Comparison of ENCODE assay signal across 10 mouse cellular contexts in the genomic region with DNA sequence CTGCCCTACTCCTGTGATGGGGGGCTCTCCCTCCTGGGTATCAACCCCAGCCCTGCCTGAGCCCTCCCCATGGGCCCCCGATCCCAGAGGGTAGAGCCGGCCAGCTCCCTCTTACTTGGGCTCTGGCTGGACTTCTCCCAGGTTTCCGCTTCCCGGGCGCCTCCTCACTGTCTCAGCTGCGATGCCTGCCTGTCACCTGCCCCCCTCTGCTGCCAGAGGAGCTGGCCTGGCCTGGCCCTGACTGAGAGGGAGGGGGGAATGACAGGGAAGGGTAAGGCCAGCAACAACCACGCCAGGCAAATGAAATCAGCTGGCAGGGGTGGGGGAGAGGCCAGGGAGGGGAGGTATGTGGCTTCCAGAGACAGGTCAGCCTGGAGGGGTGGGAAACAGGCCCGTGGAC. TPM values are rescaled to one million over a fixed set of nuclear protein-coding genes. Genes with fewer than 3 reads are reported as not detected.
A peak's percentile ranks its signal among the peaks of the same experiment; 100 is the strongest.
DNase-seq lines count a peak whose midpoint lies in the region; ATAC-seq and TF ChIP-seq lines count a peak whose summit lies in the region.
"Had no signal": no experiment of that assay in that cellular context is flagged by ENCODE, and none has a peak within 500 bp of the region (broad histone marks: within the 10 kb centered on the region; RNA-seq: fewer than 3 reads in every experiment).

No protein-coding gene starts in this region.

- 8% methylated on average over 8 of the region's 8 CpGs for WGBS in lung, embryonic 14.5 days
- WGBS in intestine, embryonic 14.5 days: 8% methylated on average over 8 of the region's 8 CpGs
- 16% methylated on average over 8 of the region's 8 CpGs for WGBS in stomach, embryonic 15.5 days
- 31% methylated on average over 8 of the region's 8 CpGs for WGBS in liver, postnatal 0 days (ENCODE audit: insufficient replicate concordance)

- H3K27me3 ChIP-seq in lung, embryonic 14.5 days (ENCODE audit: insufficient read depth, low read length): no peaks in the 10 kb centered on the region
- no peaks in the 10 kb centered on the region for H3K27me3 ChIP-seq in intestine, embryonic 14.5 days (replicated peaks; ENCODE audit: control insufficient read depth, insufficient read depth, low read length)
- H3K27me3 ChIP-seq in stomach, embryonic 15.5 days (replicated peaks): no peaks in the 10 kb centered on the region
- no peaks in the 10 kb centered on the region for H3K27me3 ChIP-seq in liver, postnatal 0 days (ENCODE audit: insufficient read depth, low read length)
- H3K27me3 ChIP-seq: limb, embryonic 15.5 days had no signal

- H3K9ac ChIP-seq in lung, embryonic 14.5 days: peak overlapping the region; percentile 8; the same call in 1 of the 2 replicates
- peak overlapping the region; percentile 16; the same call in 1 of the 2 replicates for H3K9ac ChIP-seq in intestine, embryonic 14.5 days (ENCODE audit: low read length)
- no peak overlapping the region for H3K9ac ChIP-seq in stomach, embryonic 15.5 days
- no peak overlapping the region for H3K9ac ChIP-seq in liver, postnatal 0 days (replicated peaks)
- H3K9ac ChIP-seq: limb, embryonic 15.5 days had no signal

- H3K27ac ChIP-seq in lung, embryonic 14.5 days (ENCODE audit: low read depth): no peak overlapping the region
- no peak overlapping the region for H3K27ac ChIP-seq in intestine, embryonic 14.5 days (ENCODE audit: low read depth)
- no peak overlapping the region for H3K27ac ChIP-seq in stomach, embryonic 15.5 days
- H3K27ac ChIP-seq in liver, postnatal 0 days (ENCODE audit: low read depth): no peak overlapping the region
- H3K27ac ChIP-seq: limb, embryonic 15.5 days had no signal

- H3K4me1 ChIP-seq in lung, embryonic 14.5 days (ENCODE audit: insufficient read depth): 0 out of 2 replicates have a peak, but pooled peaks cover 9% of the 10 kb centered on the region
- peaks cover 7% of the 10 kb centered on the region for H3K4me1 ChIP-seq in intestine, embryonic 14.5 days (replicated peaks; ENCODE audit: control insufficient read depth, insufficient read depth, low read length)
- H3K4me1 ChIP-seq in stomach, embryonic 15.5 days: peaks cover 18% of the 10 kb centered on the region
- no peaks in the 10 kb centered on the region for H3K4me1 ChIP-seq in liver, postnatal 0 days (ENCODE audit: insufficient read depth)

- peaks cover 5% of the 10 kb centered on the region; the same call in 1 of the 2 replicates for H3K36me3 ChIP-seq in lung, embryonic 14.5 days (ENCODE audit: insufficient read depth)
- peaks cover 17% of the 10 kb centered on the region for H3K36me3 ChIP-seq in intestine, embryonic 14.5 days (ENCODE audit: control insufficient read depth, insufficient read depth, low read length)
- peaks cover 7% of the 10 kb centered on the region; the same call in 1 of the 2 replicates for H3K36me3 ChIP-seq in stomach, embryonic 15.5 days
- H3K36me3 ChIP-seq in liver, postnatal 0 days (replicated peaks; ENCODE audit: insufficient read depth, low read length): no peaks in the 10 kb centered on the region

- no peak for DNase-seq in lung, embryonic 14.5 days
- no peak for DNase-seq in lung, postnatal 14 days
- peak; percentile 59 for DNase-seq in gastrocnemius, postnatal 10 days
- no peak for DNase-seq in intestine, embryonic 14.5 days (ENCODE audit: low spot score)
- DNase-seq in liver, postnatal 0 days: no peak
- no peak for DNase-seq in thymus, postnatal 0 days (ENCODE audit: low spot score)
- no peak for DNase-seq in frontal cortex, postnatal 36 days (ENCODE audit: low spot score in 2 of 2)

- no peak for TF ChIP-seq CTCF in lung, embryonic 14.5 days (IDR thresholded peaks at IDR 0.05; ENCODE audit: low read depth)
- no peak for TF ChIP-seq CTCF in liver, postnatal 0 days (IDR thresholded peaks at IDR 0.05; ENCODE audit: low read depth)

- H3K9me3 ChIP-seq in lung, embryonic 14.5 days (ENCODE audit: low read depth, low read length): no peaks in the 10 kb centered on the region
- H3K9me3 ChIP-seq in intestine, embryonic 14.5 days (ENCODE audit: control insufficient read depth, low read length): no peaks in the 10 kb centered on the region
- no peaks in the 10 kb centered on the region for H3K9me3 ChIP-seq in stomach, embryonic 15.5 days
- no peaks in the 10 kb centered on the region for H3K9me3 ChIP-seq in liver, postnatal 0 days (ENCODE audit: low read length)
- H3K9me3 ChIP-seq: limb, embryonic 15.5 days had no signal

- no peak overlapping the region for H3K4me2 ChIP-seq in lung, embryonic 14.5 days
- H3K4me2 ChIP-seq in intestine, embryonic 14.5 days (ENCODE audit: low read length): 0 out of 2 replicates have a peak overlapping the region, but pooled peaks have one; percentile 7
- 0 out of 2 replicates have a peak overlapping the region, but pooled peaks have one; percentile 3 for H3K4me2 ChIP-seq in stomach, embryonic 15.5 days
- H3K4me2 ChIP-seq in liver, postnatal 0 days (ENCODE audit: low read depth, low read length): no peak overlapping the region
- H3K4me2 ChIP-seq: limb, embryonic 15.5 days had no signal

- ATAC-seq in lung, embryonic 14.5 days (ENCODE audit: insufficient read depth): peak; percentile 18; the same call in 1 of the 2 replicates
- ATAC-seq in intestine, embryonic 14.5 days (replicated peaks; ENCODE audit: low FRiP score, low TSS enrichment, low read depth): peak; percentile 34
- ATAC-seq in stomach, embryonic 15.5 days (ENCODE audit: insufficient read depth, low FRiP score, low read depth): peak; percentile 11; the same call in 1 of the 2 replicates
- ATAC-seq in liver, postnatal 0 days: no peak

- H3K4me3 ChIP-seq in lung, embryonic 14.5 days (ENCODE audit: low read depth, low read length): no peak overlapping the region
- H3K4me3 ChIP-seq in intestine, embryonic 14.5 days (ENCODE audit: low read depth, low read length): no peak overlapping the region
- H3K4me3 ChIP-seq in stomach, embryonic 15.5 days (replicated peaks): no peak overlapping the region
- no peak overlapping the region for H3K4me3 ChIP-seq in liver, postnatal 0 days (ENCODE audit: low read depth, low read length)
- H3K4me3 ChIP-seq: limb, embryonic 15.5 days had no signal

- no peak for TF ChIP-seq EP300 in liver, postnatal 0 days (IDR thresholded peaks at IDR 0.05; ENCODE audit: low read depth)

RNA-seq across cellular contexts. Expression of gene Gnb3, which starts 0.3 kb away (rescaled TPM):
- 0.24 and 0.68 TPM in 2 replicates for polyA plus RNA-seq in lung, embryonic 14.5 days (2014; fragmentation: Nextera tagmentation; extraction: Ambion mirVana)
- total RNA-seq in gastrocnemius, postnatal 10 days (2021): 1 to 10 TPM; 8.4 to 9.4 TPM
- 2.7 TPM in 2 replicates for polyA plus RNA-seq in intestine, embryonic 14.5 days (2014; fragmentation: Nextera tagmentation; extraction: Ambion mirVana)
- 0.97 and 1.1 TPM in 2 replicates for polyA plus RNA-seq in stomach, embryonic 15.5 days (2015; fragmentation: Nextera tagmentation; extraction: Ambion mirVana)
- polyA plus RNA-seq in liver, postnatal 0 days (2015; fragmentation: Nextera tagmentation; extraction: Ambion mirVana): 0.19 TPM in 1 of 2 replicates, not detected in the other
- 2.3 and 2.4 TPM in 2 replicates for polyA plus RNA-seq in thymus, postnatal 0 days (2015; fragmentation: Nextera tagmentation; extraction: Ambion mirVana)

RNA-seq across cellular contexts. Expression of gene Cdca3, which starts 10.5 kb away (rescaled TPM):
- 204 and 206 TPM in 2 replicates for polyA plus RNA-seq in lung, embryonic 14.5 days (2014; fragmentation: Nextera tagmentation; extraction: Ambion mirVana)
- total RNA-seq in gastrocnemius, postnatal 10 days (2021): 10 to 100 TPM; 13.5 to 14.3 TPM
- 178 and 183 TPM in 2 replicates for polyA plus RNA-seq in intestine, embryonic 14.5 days (2014; fragmentation: Nextera tagmentation; extraction: Ambion mirVana)
- 141 and 159 TPM in 2 replicates for polyA plus RNA-seq in stomach, embryonic 15.5 days (2015; fragmentation: Nextera tagmentation; extraction: Ambion mirVana)
- polyA plus RNA-seq in liver, postnatal 0 days (2015; fragmentation: Nextera tagmentation; extraction: Ambion mirVana): 96.4 and 98.3 TPM in 2 replicates
- polyA plus RNA-seq in thymus, postnatal 0 days (2015; fragmentation: Nextera tagmentation; extraction: Ambion mirVana): 240 and 258 TPM in 2 replicates

RNA-seq across cellular contexts. Expression of gene Usp5, which starts 10.5 kb away (rescaled TPM):
- polyA plus RNA-seq in lung, embryonic 14.5 days (2014; fragmentation: Nextera tagmentation; extraction: Ambion mirVana): 143 TPM in 2 replicates
- 10 to 100 TPM; 66.2 to 66.4 TPM for total RNA-seq in gastrocnemius, postnatal 10 days (2021)
- polyA plus RNA-seq in intestine, embryonic 14.5 days (2014; fragmentation: Nextera tagmentation; extraction: Ambion mirVana): 126 and 127 TPM in 2 replicates
- polyA plus RNA-seq in stomach, embryonic 15.5 days (2015; fragmentation: Nextera tagmentation; extraction: Ambion mirVana): 116 and 125 TPM in 2 replicates
- polyA plus RNA-seq in liver, postnatal 0 days (2015; fragmentation: Nextera tagmentation; extraction: Ambion mirVana): 32.2 and 36.6 TPM in 2 replicates
- 93.0 and 93.4 TPM in 2 replicates for polyA plus RNA-seq in thymus, postnatal 0 days (2015; fragmentation: Nextera tagmentation; extraction: Ambion mirVana)

RNA-seq across cellular contexts. Expression of gene P3h3, which starts 17.7 kb away (rescaled TPM):
- 29.5 and 34.3 TPM in 2 replicates for polyA plus RNA-seq in lung, embryonic 14.5 days (2014; fragmentation: Nextera tagmentation; extraction: Ambion mirVana)
- total RNA-seq in gastrocnemius, postnatal 10 days (2021): 10 to 100 TPM; 33.3 to 41.5 TPM
- 28.1 and 28.8 TPM in 2 replicates for polyA plus RNA-seq in intestine, embryonic 14.5 days (2014; fragmentation: Nextera tagmentation; extraction: Ambion mirVana)
- polyA plus RNA-seq in stomach, embryonic 15.5 days (2015; fragmentation: Nextera tagmentation; extraction: Ambion mirVana): 28.4 TPM in 2 replicates
- polyA plus RNA-seq in liver, postnatal 0 days (2015; fragmentation: Nextera tagmentation; extraction: Ambion mirVana): 0.80 and 0.88 TPM in 2 replicates
- polyA plus RNA-seq in thymus, postnatal 0 days (2015; fragmentation: Nextera tagmentation; extraction: Ambion mirVana): 1.9 TPM in 2 replicates
- total RNA-seq: neutrophil, adult 5-6 weeks had no signal

RNA-seq across cellular contexts. Expression of gene Gpr162, which starts 24.0 kb away (rescaled TPM):
- polyA plus RNA-seq in lung, embryonic 14.5 days (2014; fragmentation: Nextera tagmentation; extraction: Ambion mirVana): 0.08 and 0.30 TPM in 2 replicates
- total RNA-seq in gastrocnemius, postnatal 10 days (2021): 1 to 10 TPM in 1 of 2 experiments, under 1 TPM in 1; 0.38 to 1.1 TPM
- polyA plus RNA-seq in intestine, embryonic 14.5 days (2014; fragmentation: Nextera tagmentation; extraction: Ambion mirVana): 0.65 and 1.2 TPM in 2 replicates
- polyA plus RNA-seq in stomach, embryonic 15.5 days (2015; fragmentation: Nextera tagmentation; extraction: Ambion mirVana): 1.2 and 1.3 TPM in 2 replicates
- 0.04 and 0.08 TPM in 2 replicates for polyA plus RNA-seq in liver, postnatal 0 days (2015; fragmentation: Nextera tagmentation; extraction: Ambion mirVana)
- 15.2 and 21.8 TPM in 2 replicates for polyA plus RNA-seq in thymus, postnatal 0 days (2015; fragmentation: Nextera tagmentation; extraction: Ambion mirVana)
- total RNA-seq: neutrophil, adult 5-6 weeks had no signal

Comparison
In these comparisons a context has a peak if more than half of its experiments do, and no peak if none do; other contexts are left out.
1. H3K4me2 ChIP-seq: peak in intestine, embryonic 14.5 days (single experiment) and stomach, embryonic 15.5 days (single experiment); none in lung, embryonic 14.5 days (single experiment) and liver, postnatal 0 days (single experiment).
2. H3K9ac ChIP-seq: peak in lung, embryonic 14.5 days (single experiment) and intestine, embryonic 14.5 days (single experiment); none in stomach, embryonic 15.5 days (single experiment) and liver, postnatal 0 days (single experiment).